Mouse (Mus musculus) midbrain, embryonic 12.5 days (tissue): ENCODE measurements around the gene Acrbp. TPM values are rescaled to one million over a fixed set of nuclear protein-coding genes. Genes with fewer than 3 reads are reported as not detected.
A peak's percentile ranks its signal among the peaks of the same experiment; 100 is the strongest.

ENCODE experiments used
- ATAC-seq: fragments of 200-750 bp; cut with Nextera tagmentation; 2 replicates; pipeline ENCODE4 v1.8.0; 2017; ENCODE audit warnings: low read depth, moderate TSS enrichment, moderate library complexity; ENCODE audit not compliant: low FRiP score
- H3K27ac ChIP-seq: fragments of 300-500 bp; sonication (generic); replicated peaks from 2 replicates; pipeline ENCODE4 v1.5.1; 2016; ENCODE audit warnings: mild to moderate bottlenecking
- H3K27me3 ChIP-seq: fragments of 300-500 bp; sonication (generic); 2 replicates; pipeline ENCODE4 v1.6.1; 2016; ENCODE audit warnings: mild to moderate bottlenecking
- H3K36me3 ChIP-seq: fragments of 300-500 bp; sonication (generic); 2 replicates; pipeline ENCODE4 v1.6.1; 2016
- H3K4me1 ChIP-seq: fragments of 300-500 bp; sonication (generic); 2 replicates; pipeline ENCODE4 v1.6.1; 2016
- H3K4me2 ChIP-seq: fragments of 300-500 bp; sonication (generic); replicated peaks from 2 replicates; pipeline ENCODE4 v1.6.1; 2016; ENCODE audit warnings: mild to moderate bottlenecking, moderate library complexity
- H3K4me3 ChIP-seq: fragments of 300-500 bp; sonication (generic); 2 replicates; pipeline ENCODE4 v1.5.1; 2016; ENCODE audit warnings: mild to moderate bottlenecking
- H3K9ac ChIP-seq: fragments of 300-500 bp; sonication (generic); replicated peaks from 2 replicates; pipeline ENCODE4 v1.6.1; 2016; ENCODE audit warnings: mild to moderate bottlenecking, moderate library complexity
- H3K9me3 ChIP-seq: fragments of 300-500 bp; sonication (generic); 2 replicates; pipeline ENCODE4 v1.6.1; 2016; ENCODE audit warnings: mild to moderate bottlenecking
- whole genome bisulfite sequencing: fragments of 180-500 bp; shearing (Covaris S2); methylation state at CpG from one replicate; pipeline ENCODE4 v1.1.7; 2016; 5-methylcytosine and 5-hydroxymethylcytosine counted together
- polyA plus RNA-seq: library from polyadenylated mRNA; unstranded; fragments of >200 nt; fragmentation: Nextera tagmentation; extraction: Ambion mirVana; gene quantifications from 2 replicates; pipeline ENCODE4 v1.2.1, GENCODE M21; 2016

The Acrbp gene
- polyA plus RNA-seq, 1 experiment from 2014 or later, result 18.9 TPM

- ATAC-seq, result no peak
- no peak overlapping the region for H3K9ac ChIP-seq
- H3K27me3 ChIP-seq, result no peaks in the 10 kb centered on the region
- no peaks in the 10 kb centered on the region for H3K36me3 ChIP-seq
- no peaks in the 10 kb centered on the region for H3K9me3 ChIP-seq
- no peak overlapping the region for H3K4me3 ChIP-seq
- H3K4me1 ChIP-seq, result peaks cover 31% of the 10 kb centered on the region
- peak overlapping the region; percentile 15; the same call in 1 of the 2 replicates for H3K27ac ChIP-seq
- H3K4me2 ChIP-seq, result no peak overlapping the region
- WGBS, result 96% methylated on average over 5 of the region's 5 CpGs
Observed at GRCm38 (mm10) chr6:125092372-125092771, 42.9 kb downstream of the Acrbp start.

- no peak overlapping the region for H3K9ac ChIP-seq
- H3K4me1 ChIP-seq, result peaks cover 40% of the 10 kb centered on the region
- H3K27me3 ChIP-seq, result no peaks in the 10 kb centered on the region
- H3K4me2 ChIP-seq, result no peak overlapping the region
- H3K36me3 ChIP-seq, result peaks cover 20% of the 10 kb centered on the region
- H3K9me3 ChIP-seq, result no peaks in the 10 kb centered on the region
- H3K4me3 ChIP-seq, result no peak overlapping the region
- H3K27ac ChIP-seq, result peak overlapping the region; percentile 97
- no peak for ATAC-seq
- 67% methylated on average over 3 of the region's 3 CpGs for WGBS
Observed at GRCm38 (mm10) chr6:125094843-125095242, 45.4 kb downstream of the Acrbp start.

DNA sequence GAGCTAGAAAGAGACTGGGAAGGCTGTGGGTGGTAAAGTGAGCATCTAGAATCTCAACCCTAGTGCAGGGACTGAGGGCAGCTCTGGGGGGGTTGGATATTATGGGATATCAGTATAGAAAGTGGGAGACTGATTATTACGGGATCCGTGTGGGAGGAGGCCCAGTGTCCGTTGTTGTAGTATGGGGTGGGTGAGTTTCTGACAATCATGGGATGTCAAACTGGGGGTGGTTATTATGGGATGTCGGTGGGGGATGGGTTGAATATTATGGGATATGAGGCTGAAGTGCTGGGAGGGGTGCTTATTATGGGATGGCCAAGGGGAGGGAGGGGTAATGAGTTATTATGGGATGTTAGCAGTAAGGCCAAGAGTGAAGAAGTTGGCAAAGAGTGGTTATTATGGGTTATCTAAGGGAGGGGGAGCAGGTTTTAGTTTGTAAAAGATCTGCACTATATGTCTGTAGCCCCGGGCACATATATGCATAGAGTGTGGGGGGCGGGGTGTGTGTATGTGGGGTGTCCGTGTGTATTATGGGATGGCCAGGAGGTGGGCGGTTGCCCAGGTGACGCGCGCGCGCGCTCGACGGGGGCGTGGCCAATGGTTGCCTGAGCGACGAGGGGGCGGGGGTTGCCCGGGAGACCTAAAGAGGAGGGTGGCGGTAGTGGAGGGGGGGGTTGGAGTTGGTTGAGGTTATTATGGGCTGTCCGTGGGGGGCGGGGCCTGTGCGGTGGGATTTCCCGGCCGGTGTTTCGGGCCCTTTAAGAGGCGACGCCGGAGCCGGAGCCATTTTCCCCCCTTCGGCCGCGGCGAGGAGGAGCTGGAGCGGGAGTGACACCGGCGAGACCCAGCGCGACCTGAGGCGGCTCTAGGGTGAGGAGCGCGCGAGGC lies 46.1 kb downstream of the Acrbp start, which contains the start of gene Chd4:
TSS of gene Chd4 (plus strand) at position 591 of the 888 bp plus-strand sequence.
- 3% methylated on average over 30 of the region's 45 CpGs for WGBS
- Histone ChIP-seq H3K27ac (peak within 1 kb of the TSS; percentile 97), H3K4me1 (peaks cover 36% of the 10 kb centered on the region), H3K9me3 (no peaks in the 10 kb centered on the region), H3K36me3 (peaks cover 27% of the 10 kb centered on the region), H3K4me3 (peak within 1 kb of the TSS; percentile 89), H3K9ac (peak within 1 kb of the TSS; percentile 98), H3K27me3 (no peaks in the 10 kb centered on the region), H3K4me2 (peak within 1 kb of the TSS; percentile 86)
- ATAC-seq, result peak; percentile 75

DNA sequence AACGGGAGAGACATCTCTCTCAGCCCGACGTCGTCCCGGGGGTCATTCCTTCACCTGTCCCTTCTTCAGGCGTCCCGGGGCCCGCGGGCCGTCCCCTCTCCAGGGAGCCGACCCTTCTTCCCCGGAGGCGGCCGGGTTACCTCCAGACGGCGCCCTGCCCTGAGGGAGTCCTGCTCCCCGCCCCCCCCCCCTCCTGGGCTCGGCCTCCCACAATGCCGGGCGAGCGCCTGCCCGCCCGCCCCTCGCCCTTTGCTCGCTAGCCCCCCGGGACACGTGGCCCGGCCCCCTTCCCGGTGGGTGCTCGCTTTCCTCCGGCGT lies 46.7 kb downstream of the Acrbp start:
- ATAC-seq, result no peak; the same call in 1 of the 2 replicates
- 2% methylated on average over 9 of the region's 32 CpGs for WGBS
- Histone ChIP-seq H3K9ac (peak overlapping the region; percentile 98), H3K9me3 (no peaks in the 10 kb centered on the region), H3K4me2 (peak overlapping the region; percentile 86), H3K27ac (peak overlapping the region; percentile 97), H3K27me3 (no peaks in the 10 kb centered on the region), H3K36me3 (peaks cover 33% of the 10 kb centered on the region), H3K4me3 (peak overlapping the region; percentile 89), H3K4me1 (peaks cover 34% of the 10 kb centered on the region)

DNA sequence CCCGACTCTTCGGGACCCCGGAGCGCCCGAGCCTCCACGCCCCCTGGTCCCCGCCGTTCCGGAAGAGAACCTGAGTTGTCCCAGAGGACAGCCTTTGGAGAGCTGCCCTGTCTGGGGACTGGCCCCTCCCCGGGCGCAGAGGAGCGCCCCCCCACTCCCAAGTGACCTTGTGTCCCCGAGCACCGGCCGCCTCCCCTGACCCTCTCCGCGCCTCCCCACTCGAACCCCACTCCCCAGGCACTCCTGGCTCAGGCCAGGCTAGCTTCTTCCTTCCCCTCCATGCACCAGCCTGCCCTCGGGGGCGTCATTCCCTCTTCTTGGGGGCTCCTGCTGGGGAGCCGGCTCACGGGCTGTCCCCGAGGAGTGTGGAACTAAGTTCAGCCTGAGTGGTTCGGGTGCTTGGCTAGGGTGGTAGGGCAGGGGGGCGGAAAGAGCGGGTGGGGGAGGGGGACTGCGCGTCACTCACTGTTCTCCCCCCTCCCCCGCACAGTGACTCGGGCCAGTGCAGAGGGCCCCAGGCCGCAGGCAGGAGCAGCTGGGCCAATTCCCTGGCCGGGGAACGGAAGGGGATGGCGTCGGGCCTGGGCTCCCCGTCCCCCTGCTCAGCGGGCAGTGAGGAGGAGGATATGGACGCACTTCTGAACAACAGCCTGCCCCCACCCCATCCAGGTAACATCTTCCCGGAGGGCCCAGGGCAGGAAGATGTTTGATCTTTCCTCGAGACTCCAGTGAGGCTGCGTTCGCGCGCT lies 47.3 kb downstream of the Acrbp start:
- Histone ChIP-seq H3K9ac (peak overlapping the region; percentile 98), H3K4me2 (peak overlapping the region; percentile 86), H3K36me3 (peaks cover 39% of the 10 kb centered on the region), H3K27ac (peak overlapping the region; percentile 97), H3K4me1 (peaks cover 34% of the 10 kb centered on the region), H3K27me3 (no peaks in the 10 kb centered on the region), H3K4me3 (peak overlapping the region; percentile 89), H3K9me3 (no peaks in the 10 kb centered on the region)
- ATAC-seq, result peak; percentile 48
- under 1% methylated on average over 40 of the region's 44 CpGs for WGBS

- Histone ChIP-seq H3K36me3 (peaks cover 44% of the 10 kb centered on the region), H3K9ac (peak overlapping the region; percentile 98), H3K4me2 (peak overlapping the region; percentile 86), H3K9me3 (no peaks in the 10 kb centered on the region), H3K27ac (peak overlapping the region; percentile 97), H3K4me1 (peaks cover 34% of the 10 kb centered on the region), H3K4me3 (peak overlapping the region; percentile 89), H3K27me3 (no peaks in the 10 kb centered on the region)
- ATAC-seq, result peak; percentile 2; the same call in 1 of the 2 replicates
- WGBS, result under 1% methylated on average over 12 of the region's 12 CpGs
Observed at GRCm38 (mm10) chr6:125097346-125097689, 47.8 kb downstream of the Acrbp start.

- WGBS, result 59% methylated on average over 8 of the region's 8 CpGs
- Histone ChIP-seq H3K9ac (peak overlapping the region; percentile 98), H3K4me3 (peak overlapping the region; percentile 89), H3K4me1 (peaks cover 34% of the 10 kb centered on the region), H3K27me3 (no peaks in the 10 kb centered on the region), H3K27ac (no peak overlapping the region), H3K9me3 (no peaks in the 10 kb centered on the region), H3K36me3 (peaks cover 51% of the 10 kb centered on the region), H3K4me2 (peak overlapping the region; percentile 86)
- ATAC-seq, result no peak
Observed at GRCm38 (mm10) chr6:125097951-125098350, 48.5 kb downstream of the Acrbp start.

DNA sequence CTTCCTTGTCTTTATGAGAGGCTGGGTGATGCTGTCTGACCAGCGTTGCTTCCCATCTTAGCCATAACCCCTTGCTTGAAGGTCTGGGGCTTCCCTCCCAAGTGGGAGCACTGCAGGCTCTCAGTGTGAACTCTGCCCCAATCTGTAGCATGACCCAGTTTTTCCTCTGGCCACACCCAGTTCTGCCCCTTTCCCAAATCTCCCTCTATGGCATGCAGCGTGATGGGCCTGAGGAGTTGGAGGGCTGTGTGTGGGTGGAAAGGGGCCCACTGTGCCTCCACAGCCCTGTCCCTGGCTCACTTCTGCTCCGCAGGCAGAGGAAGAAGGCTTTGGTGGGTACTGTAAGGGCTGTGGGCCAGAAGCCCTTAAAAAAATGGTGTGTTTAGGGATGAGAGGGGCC lies 49.0 kb downstream of the Acrbp start:
- Histone ChIP-seq H3K9ac (peak overlapping the region; percentile 98), H3K36me3 (peaks cover 54% of the 10 kb centered on the region), H3K4me1 (peaks cover 34% of the 10 kb centered on the region), H3K4me2 (peak overlapping the region; percentile 86), H3K27me3 (no peaks in the 10 kb centered on the region), H3K9me3 (no peaks in the 10 kb centered on the region), H3K4me3 (peak overlapping the region; percentile 89), H3K27ac (peak overlapping the region; percentile 80)
- ATAC-seq, result no peak
- WGBS, result 60% methylated on average over 3 of the region's 3 CpGs

- Histone ChIP-seq H3K9me3 (no peaks in the 10 kb centered on the region), H3K4me1 (peaks cover 34% of the 10 kb centered on the region), H3K9ac (peak overlapping the region; percentile 98), H3K4me2 (peak overlapping the region; percentile 86), H3K36me3 (peaks cover 62% of the 10 kb centered on the region), H3K27ac (peak overlapping the region; percentile 80), H3K4me3 (peak overlapping the region; percentile 89), H3K27me3 (no peaks in the 10 kb centered on the region)
- no peak for ATAC-seq
- WGBS, result 44% methylated on average over 5 of the region's 5 CpGs
Observed at GRCm38 (mm10) chr6:125099421-125099971, 50.0 kb downstream of the Acrbp start.

GRCm38 (mm10) chr6:125101444-125101843 lies 52.0 kb downstream of the Acrbp start:
- Histone ChIP-seq H3K9ac (no peak overlapping the region), H3K27me3 (no peaks in the 10 kb centered on the region), H3K4me2 (no peak overlapping the region), H3K4me3 (no peak overlapping the region), H3K27ac (no peak overlapping the region), H3K4me1 (peaks cover 30% of the 10 kb centered on the region), H3K36me3 (peaks cover 81% of the 10 kb centered on the region), H3K9me3 (no peaks in the 10 kb centered on the region)
- 78% methylated on average over 9 of the region's 9 CpGs for WGBS
- no peak for ATAC-seq

DNA sequence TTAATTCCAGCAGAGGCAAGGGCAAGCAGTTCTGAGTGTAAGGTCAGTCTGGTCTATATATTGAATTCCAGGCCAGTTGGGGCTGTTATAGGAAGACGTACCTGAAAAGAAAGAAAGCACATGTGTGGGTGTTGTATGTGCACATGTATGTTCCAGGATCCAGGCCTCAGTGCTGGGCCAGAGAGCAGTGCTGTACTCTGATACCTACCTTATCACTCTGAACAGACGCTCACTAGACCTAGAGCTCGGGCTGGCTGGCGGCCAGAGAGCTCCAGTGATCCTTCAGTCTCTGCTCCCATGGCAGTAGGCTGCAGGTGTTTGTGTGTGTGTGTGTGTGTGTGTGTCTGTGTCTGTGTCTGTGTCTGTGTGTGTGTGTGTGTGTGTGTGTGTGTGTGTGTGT lies 54.7 kb downstream of the Acrbp start:
- WGBS, result 99% methylated on average over 4 of the region's 4 CpGs
- peaks cover 11% of the 10 kb centered on the region for H3K4me1 ChIP-seq
- peaks cover 96% of the 10 kb centered on the region for H3K36me3 ChIP-seq
- H3K4me2 ChIP-seq, result no peak overlapping the region
- H3K9ac ChIP-seq, result no peak overlapping the region
- H3K4me3 ChIP-seq, result no peak overlapping the region
- ATAC-seq, result no peak
- no peaks in the 10 kb centered on the region for H3K9me3 ChIP-seq
- no peaks in the 10 kb centered on the region for H3K27me3 ChIP-seq
- H3K27ac ChIP-seq, result no peak overlapping the region

- Histone ChIP-seq H3K9ac (no peak overlapping the region), H3K4me3 (no peak overlapping the region), H3K4me1 (no peaks in the 10 kb centered on the region), H3K4me2 (no peak overlapping the region), H3K27me3 (no peaks in the 10 kb centered on the region), H3K27ac (no peak overlapping the region), H3K9me3 (no peaks in the 10 kb centered on the region), H3K36me3 (peaks cover 96% of the 10 kb centered on the region)
- 94% methylated on average over 2 of the region's 2 CpGs for WGBS
- ATAC-seq, result no peak
Observed at GRCm38 (mm10) chr6:125107705-125108104, 58.2 kb downstream of the Acrbp start.
